Mouse (Mus musculus) CD4-positive helper T cell, adult 2 months (primary cell): ENCODE data around the gene Snx27.

ENCODE experiments used
- DNase-seq: peaks from one replicate; pipeline ENCODE4 v3.0.0-alpha.2; 2012; ENCODE audit warnings: low read depth, missing footprints, low spot score

Snx27 gene

DNA sequence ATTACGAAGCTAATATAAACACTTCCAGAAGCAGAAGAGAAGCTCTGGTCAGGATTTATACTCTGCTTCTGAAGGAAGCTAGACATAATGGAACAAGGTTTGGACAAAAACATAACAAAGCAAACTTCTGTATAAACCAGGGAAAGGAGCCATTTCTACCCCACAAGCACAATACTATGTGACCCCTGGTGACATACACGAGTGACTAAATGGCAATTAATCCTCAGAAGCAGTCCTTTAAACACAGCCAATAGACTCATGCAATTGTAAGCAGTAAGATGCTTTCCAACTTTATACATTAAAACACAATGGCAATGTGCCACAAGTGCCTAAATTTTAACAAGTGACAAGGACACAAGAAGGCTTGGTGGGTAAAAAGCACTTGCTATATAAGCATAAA is 15.3 kb downstream of the Snx27 start:
- no peak for DNase-seq

GRCm38 (mm10) chr3:94565557-94565956 is 17.0 kb downstream of the Snx27 start:
- no peak for DNase-seq

DNA sequence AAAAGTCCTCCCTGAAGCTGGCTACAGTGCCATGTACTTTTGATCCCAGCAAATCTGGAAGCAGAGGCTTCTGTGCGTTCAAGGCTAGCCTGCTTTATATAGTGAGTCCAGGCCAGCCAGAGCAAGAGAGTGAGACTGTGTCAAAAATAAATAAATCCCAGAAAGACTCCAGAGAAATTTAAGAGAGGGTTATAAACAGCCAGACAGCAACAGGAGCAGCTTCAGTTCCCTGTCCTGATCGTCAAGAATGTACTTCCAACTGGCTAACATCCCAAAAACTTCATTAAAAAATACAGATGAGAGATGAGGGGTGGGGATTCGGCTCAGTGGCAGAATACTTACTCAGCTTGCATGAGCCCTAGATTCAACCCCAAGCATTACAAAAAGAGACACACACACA is 17.4 kb downstream of the Snx27 start:
- no peak for DNase-seq

- DNase-seq = no peak
Observed at GRCm38 (mm10) chr3:94564356-94565010, 18.0 kb downstream of the Snx27 start.

DNA sequence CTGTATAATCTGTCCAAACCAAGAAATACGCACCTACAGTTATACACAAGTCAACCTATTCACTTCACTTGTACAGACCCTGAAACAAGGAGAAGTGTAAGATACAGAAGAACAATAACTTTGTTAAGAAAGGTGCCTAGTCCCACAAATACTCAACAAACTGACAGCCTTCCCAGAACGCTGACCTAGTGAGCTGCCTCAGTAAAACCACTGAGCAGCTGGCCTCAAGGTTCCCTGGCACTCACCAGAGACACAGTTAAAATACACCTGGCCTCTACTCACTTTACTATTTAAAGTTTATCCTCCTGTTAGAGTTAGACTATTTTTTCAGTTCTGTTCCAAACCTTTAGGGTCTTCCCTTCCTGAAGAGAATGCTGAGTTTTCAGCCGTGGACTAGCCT is 19.4 kb downstream of the Snx27 start:
- no peak for DNase-seq

DNA sequence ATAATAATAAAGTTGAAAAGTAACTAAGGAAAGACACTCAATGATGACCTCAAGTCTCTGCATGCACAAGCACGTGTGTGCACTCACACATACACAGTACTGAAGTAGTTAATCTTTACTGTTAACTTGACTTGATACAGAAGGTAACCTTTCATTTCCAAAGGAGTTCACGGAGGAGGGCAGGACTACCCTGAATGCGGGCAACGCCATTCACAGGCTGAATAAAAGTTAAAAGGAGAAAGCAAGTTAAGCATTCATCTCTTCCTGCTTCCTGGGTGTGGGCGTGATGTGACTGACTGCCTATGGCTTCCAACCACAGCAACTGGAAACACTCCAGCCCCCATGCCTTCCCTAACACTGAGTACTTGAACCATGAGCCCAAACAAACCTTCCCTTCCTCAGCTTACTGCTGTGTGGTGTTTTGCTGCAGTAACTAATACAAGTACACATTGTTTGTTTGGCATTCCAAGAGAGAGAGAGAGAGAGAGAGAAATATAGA is 22.5 kb downstream of the Snx27 start:
- DNase-seq = no peak

DNA sequence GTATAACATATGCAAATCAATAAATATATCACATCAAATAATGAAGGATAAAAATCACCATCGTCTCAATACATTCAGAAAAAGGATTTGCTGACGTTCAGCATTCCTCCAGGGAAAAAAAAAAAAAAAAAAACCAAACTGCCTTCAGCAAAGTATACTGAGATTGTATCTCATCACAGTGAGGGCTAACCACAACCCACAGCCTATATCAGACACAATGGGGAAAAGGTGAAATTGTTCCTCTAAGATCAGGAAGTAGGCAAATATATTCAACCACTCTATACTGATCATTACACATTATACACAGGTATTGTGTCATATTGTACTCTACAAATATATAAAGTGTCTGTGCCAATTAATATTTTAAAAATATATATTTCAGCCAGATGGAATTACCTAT is 33.5 kb downstream of the Snx27 start:
- DNase-seq = peak; percentile 32

- DNase-seq = no peak
Observed at GRCm38 (mm10) chr3:94537187-94537586, 45.3 kb downstream of the Snx27 start.

GRCm38 (mm10) chr3:94533968-94534367 is 48.5 kb downstream of the Snx27 start:
- peak; percentile 36 for DNase-seq

- DNase-seq = no peak
Observed at GRCm38 (mm10) chr3:94526731-94527130, 55.8 kb downstream of the Snx27 start.

DNA sequence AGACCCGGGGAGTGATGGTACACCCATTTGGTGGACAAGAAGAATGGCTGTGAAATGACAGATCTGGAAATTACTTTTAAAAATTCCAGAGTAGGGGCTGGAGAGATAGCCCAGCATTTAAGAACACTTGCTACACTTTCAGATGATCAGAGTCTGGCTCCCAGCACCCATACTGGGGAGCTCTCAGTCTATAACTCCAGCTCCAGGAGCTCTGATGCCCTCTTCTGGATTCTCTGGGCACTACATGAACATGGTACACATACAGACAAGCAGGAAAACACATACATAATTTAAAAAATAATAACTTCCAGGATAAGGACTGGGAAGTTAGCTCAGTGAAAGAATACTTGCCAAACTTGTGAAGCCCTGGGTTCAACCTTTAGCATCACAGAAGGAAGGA is 75.9 kb downstream of the Snx27 start:
- DNase-seq = no peak

DNA sequence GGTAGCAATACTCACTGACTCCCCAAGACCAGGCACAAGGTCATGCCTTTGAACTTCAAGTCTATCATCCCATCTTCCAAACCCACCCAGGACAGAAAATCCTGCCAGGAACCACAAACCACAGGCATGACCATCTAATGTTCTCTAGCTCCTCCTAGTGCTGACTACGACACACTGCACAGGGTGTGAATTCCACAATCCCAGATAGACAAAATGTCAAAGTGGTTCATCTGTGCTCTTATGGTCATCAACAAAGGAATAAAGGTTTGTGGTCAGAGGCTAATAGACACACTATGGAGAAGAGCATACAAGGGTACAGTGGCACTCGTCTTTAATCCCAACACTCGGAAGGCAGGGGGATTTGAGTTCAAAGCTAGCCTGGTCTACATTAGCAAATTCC is 80.3 kb downstream of the Snx27 start:
- no peak for DNase-seq

- DNase-seq = no peak
Observed at GRCm38 (mm10) chr3:94497162-94497561, 85.4 kb downstream of the Snx27 start.

DNA sequence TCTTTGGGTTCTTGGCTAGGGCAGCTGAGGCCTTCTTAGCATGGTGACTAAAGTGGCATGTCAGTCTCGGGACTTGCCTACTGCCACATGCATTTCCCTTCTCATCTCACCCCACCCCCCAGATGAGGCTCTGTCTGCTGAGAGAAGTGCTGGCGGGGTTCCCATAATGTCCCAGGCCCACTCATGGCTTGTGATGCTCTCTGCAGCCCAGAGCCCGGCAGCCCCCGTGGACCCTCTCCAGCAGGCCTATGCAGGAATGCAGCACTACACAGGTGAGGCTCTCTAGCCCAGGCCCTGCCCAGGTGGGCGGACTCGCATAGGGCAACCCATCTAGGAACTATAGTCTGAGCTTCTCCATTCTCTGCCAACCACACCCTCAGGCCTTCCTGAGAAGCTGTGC is 94.9 kb downstream of the Snx27 start:
- DNase-seq = no peak

DNA sequence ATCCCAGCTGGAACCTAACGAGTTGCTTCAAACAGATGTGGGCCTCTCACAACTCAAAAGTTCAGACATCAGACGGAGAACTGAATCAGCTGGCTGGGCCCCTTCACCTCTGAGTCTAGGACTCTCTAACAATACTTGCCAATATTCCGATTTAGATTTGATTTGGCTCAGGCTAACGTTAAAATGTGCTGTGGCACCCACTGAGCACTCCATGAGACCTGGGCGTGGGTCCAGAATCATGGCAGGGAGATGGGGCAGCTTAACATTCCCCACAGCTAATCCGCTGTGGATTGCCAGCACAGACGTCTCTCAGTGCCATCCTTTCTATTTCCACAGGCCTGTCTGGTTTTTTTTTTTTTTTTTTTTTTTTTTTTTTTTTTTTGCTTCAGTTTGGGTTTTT is 96.6 kb downstream of the Snx27 start:
- no peak for DNase-seq

DNA sequence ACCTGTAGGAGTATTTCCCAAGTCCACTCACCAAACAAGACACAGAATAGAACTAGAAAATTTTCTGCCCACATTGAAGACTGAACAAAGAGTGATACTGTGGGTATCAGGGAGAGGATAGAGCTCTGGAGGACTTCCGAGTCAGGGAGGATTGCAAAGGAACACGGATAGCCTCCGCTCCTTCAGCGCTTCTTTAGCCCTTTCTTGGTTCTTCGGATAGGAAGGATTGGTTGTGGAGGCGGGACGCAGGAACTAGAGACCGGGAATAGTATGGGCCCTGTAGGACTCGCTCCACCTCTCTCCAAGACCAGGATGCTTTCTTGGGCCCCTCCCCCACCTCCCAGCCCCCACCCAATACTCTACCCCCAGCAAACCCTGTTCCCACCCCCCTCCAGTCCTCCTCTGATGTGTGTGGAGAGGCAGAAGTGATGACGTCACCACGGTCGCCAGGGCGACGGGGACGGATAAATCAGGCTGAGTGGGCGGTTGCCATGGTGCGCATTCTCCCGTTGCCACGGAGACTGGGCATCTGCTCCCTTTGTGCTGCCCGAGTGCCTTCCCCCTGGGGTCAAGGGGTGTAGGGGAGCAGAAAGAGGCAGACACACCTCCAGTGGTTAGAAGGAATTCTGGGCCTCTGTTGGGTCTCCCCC is 98.6 kb downstream of the Snx27 start:
- peak; percentile 58 for DNase-seq

DNA sequence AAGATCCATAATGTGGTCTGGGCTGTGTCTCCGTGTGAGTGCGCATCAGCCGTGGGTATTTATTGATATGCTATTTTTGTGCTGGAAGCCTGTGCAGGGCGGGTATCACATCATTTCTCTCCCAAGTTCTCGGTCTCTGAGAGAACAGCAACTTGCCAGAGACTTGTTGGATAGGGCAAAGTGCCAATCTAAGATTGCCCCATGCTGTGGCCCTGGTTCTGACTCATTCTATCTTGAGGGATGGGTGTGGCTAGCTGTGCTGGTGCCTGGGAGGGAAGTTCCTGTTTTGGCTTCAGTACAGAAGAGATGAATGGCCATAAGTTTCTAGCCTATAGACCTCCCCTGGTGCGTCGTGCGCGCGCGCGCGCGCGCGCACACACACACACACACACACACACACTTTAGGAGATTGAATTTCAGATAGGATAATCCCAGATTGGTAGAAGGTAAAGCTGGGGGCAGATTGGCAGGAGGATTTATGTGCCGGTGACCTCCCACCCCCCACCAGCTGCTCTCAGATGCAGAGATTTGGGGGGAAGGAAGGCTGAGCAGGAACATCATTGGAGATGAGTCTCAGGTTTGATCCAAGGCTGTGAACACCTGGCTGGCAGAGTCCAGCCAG is 99.6 kb downstream of the Snx27 start:
- DNase-seq = peak; percentile 21

GRCm38 (mm10) chr3:94481429-94481828 is 101.1 kb downstream of the Snx27 start:
- DNase-seq = no peak

DNA sequence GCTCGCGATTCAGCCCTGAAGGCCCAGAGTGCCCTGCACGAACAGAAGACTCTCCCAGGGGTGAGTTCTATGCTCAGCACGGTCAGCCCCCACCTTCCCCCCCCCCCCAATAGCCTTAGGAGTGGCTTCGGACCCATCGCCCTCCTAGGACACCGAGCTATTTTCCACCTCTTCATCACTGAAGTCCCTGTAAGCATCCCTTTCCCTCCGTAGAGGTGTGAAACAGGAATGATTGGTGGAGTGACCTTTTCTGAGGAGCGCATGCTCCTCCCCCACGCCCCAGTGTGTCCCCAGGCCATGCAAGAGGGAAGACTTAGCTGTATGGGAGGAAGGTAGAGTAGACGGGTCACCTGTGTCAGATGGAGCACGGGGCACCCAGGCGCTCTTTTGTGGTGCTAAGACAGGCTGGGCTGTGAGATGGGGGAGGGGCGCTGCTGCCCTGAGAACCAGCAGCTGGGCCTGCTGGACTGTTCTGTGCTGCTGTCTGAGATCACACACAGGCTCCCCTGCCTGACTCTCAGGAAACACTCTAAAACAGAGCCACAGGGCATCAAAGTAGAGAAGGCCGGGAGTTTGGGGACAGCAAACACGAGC is 102.1 kb downstream of the Snx27 start, which contains the start of gene Riiad1:
Gene Riiad1 (minus strand): TSS at position 51 of the 594 bp plus-strand sequence.
- DNase-seq = no peak

DNA sequence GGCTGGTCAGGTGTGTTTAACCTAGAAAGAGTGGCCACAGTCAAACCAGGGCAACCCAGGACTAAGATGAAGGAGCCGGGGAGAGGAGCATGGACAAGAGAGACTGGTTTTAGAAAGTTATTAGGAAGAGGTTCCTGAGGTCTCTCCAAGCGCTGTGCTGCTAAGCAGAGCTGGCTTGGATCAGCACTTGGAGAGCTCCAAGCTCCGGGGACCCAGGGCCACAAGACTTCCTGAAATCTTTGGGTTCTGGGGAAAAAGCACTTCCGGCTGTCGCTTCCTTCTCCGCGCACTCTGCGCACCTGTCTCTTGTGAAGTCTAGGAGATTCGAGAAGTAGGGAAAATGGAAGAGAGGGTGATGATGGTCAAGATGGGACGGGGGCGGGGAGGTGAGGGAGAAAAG is 103.0 kb downstream of the Snx27 start:
- no peak for DNase-seq

DNA sequence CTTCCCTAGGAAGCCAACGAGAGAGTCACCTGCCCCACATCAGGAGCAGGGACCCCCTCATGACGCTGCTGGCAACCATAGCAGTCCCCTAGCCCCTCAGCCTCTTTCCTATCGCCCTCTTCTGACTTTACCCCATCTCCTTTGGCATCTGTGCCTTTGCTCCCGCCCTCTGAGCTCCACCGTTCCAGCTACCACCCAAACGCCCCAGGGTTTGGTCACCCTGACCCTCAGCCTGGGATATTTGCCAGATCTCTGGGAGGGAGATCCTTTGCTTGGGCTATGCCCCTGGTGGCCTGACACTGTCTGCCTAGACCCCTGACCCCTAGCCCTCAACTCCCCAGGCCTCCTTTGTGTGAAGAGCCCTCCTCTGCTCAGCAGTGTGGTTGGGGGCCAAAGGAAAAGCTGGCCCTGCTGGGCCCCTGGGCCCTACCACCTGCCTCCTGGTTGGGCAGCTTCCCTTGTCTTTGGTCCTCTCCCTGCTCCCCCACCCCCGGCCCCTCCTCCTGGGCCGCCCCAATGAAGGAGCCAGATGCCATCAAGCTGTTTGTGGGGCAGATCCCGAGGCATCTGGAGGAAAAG is 103.8 kb downstream of the Snx27 start:
- no peak for DNase-seq

DNA sequence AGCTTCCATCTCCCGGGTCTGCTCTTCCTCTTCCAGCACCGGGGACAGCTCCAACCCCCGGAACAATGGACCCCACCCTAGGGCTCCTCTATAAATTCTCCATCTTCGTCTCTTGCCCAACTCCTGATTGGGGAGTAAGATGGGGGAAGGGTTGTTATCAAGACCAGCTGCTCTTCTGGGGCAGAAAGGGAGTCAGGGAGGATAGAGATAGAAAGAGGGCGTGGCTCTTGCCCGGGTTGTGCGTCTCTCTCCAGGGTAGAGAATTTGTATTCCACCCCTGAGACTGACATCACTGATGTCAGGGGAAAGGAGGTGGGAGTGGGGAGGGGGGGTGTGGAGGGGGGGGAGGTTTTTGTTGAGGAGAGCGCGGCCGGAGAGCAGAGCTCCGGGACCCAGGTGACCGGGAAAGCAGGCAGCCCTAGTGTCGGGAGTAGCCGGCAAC is 104.5 kb downstream of the Snx27 start, which contains the start of gene Celf3:
Gene Celf3 (plus strand): TSS at position 315 of the 442 bp plus-strand sequence.
- DNase-seq = no peak
